Mouse (Mus musculus) forebrain, embryonic 16.5 days (tissue): ENCODE measurements around the gene Ints11. TPM values are rescaled to one million over a fixed set of nuclear protein-coding genes. Genes with fewer than 3 reads are reported as not detected.
A peak's percentile ranks its signal among the peaks of the same experiment; 100 is the strongest.

Experiments used
- ATAC-seq: fragments of 200-750 bp; cut with Nextera tagmentation; 2 replicates; pipeline ENCODE4 v1.8.0; 2017; ENCODE audit warnings: mild to moderate bottlenecking, moderate library complexity
- H3K27ac ChIP-seq: fragments of 300-500 bp; sonication (generic); 2 replicates; pipeline ENCODE4 v1.5.1; 2014; ENCODE audit warnings: low read length, control low read depth
- H3K27me3 ChIP-seq: fragments of 300-500 bp; sonication (generic); replicated peaks from 2 replicates; pipeline ENCODE4 v1.6.1; 2014; ENCODE audit warnings: low read length; ENCODE audit not compliant: control insufficient read depth, insufficient read depth
- H3K36me3 ChIP-seq: fragments of 300-500 bp; sonication (generic); 2 replicates; pipeline ENCODE4 v1.6.1; 2014; ENCODE audit not compliant: control insufficient read depth, insufficient read depth
- H3K4me1 ChIP-seq: fragments of 300-500 bp; sonication (generic); replicated peaks from 2 replicates; pipeline ENCODE4 v1.6.1; 2014; ENCODE audit warnings: low read length; ENCODE audit not compliant: control insufficient read depth, insufficient read depth
- H3K4me2 ChIP-seq: fragments of 300-500 bp; sonication (generic); 2 replicates; pipeline ENCODE4 v1.6.1; 2014; ENCODE audit warnings: mild to moderate bottlenecking, low read length, control low read depth
- H3K4me3 ChIP-seq: fragments of 300-500 bp; sonication (generic); replicated peaks from 2 replicates; pipeline ENCODE4 v1.5.1; 2014; ENCODE audit warnings: mild to moderate bottlenecking, low read length, control low read depth
- H3K9ac ChIP-seq: fragments of 300-500 bp; sonication (generic); replicated peaks from 2 replicates; pipeline ENCODE4 v1.6.1; 2014; ENCODE audit warnings: low read depth, low read length, control low read depth
- H3K9me3 ChIP-seq: fragments of 300-500 bp; sonication (generic); 2 replicates; pipeline ENCODE4 v1.6.1; 2016; ENCODE audit warnings: low read length; ENCODE audit not compliant: control insufficient read depth
- WGBS: fragments of 180-500 bp; shearing (Covaris S2); extraction: QIAGEN DNeasy Blood & Tissue Kit; methylation state at CpG from one replicate; pipeline ENCODE4 v1.1.7; 2014; 5-methylcytosine and 5-hydroxymethylcytosine counted together
- polyA plus RNA-seq: library from polyadenylated mRNA; unstranded; fragments of >200 nt; fragmentation: Nextera tagmentation; extraction: Ambion mirVana; gene quantifications from 2 replicates; pipeline ENCODE4 v1.2.1, GENCODE M21; 2015

The Ints11 gene
- polyA plus RNA-seq, 1 experiment from 2014 or later, result 100 TPM

DNA sequence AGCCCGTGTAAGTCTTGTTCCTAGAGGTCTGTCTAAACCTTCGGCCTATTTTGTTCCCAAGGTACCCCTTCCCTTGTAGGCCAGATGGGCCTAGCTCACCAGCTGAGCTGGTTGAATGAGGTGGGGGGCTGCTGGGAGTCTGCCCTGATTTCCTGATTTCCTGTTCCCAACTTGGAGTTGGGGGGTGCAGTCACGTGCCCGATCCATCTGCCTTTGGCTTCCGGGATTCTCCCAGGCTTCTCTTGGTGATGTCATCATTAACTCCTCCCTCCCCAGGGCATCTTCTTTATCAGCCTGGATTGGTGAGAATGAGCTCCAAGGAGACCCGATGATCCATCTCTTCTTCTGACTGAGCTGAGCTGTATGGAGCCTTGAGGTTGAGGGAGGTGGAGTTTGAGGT is 25.9 kb downstream of the Ints11 start:
- peak overlapping the region; percentile 98 for H3K4me2 ChIP-seq
- peak overlapping the region; percentile 98 for H3K4me3 ChIP-seq
- WGBS, result 27% methylated on average over 6 of the region's 6 CpGs
- H3K9me3 ChIP-seq, result no peaks in the 10 kb centered on the region
- peak overlapping the region; percentile 25; the same call in 1 of the 2 replicates for H3K27ac ChIP-seq
- peaks cover 41% of the 10 kb centered on the region for H3K4me1 ChIP-seq
- no peak for ATAC-seq
- H3K9ac ChIP-seq, result peak overlapping the region; percentile 35; the same call in 1 of the 2 replicates
- H3K27me3 ChIP-seq, result no peaks in the 10 kb centered on the region
- peaks cover 28% of the 10 kb centered on the region for H3K36me3 ChIP-seq

- no peak for ATAC-seq
- Histone ChIP-seq H3K27me3 (no peaks in the 10 kb centered on the region), H3K4me3 (no peak overlapping the region), H3K9ac (no peak overlapping the region), H3K36me3 (peaks cover 32% of the 10 kb centered on the region), H3K27ac (no peak overlapping the region), H3K9me3 (no peaks in the 10 kb centered on the region), H3K4me1 (peaks cover 34% of the 10 kb centered on the region), H3K4me2 (peak overlapping the region; percentile 98; the same call in 1 of the 2 replicates)
- 90% methylated on average over 4 of the region's 4 CpGs for WGBS
Observed at GRCm38 (mm10) chr4:155895826-155896225, 26.5 kb downstream of the Ints11 start.

- Histone ChIP-seq H3K27ac (no peak overlapping the region), H3K27me3 (no peaks in the 10 kb centered on the region), H3K9me3 (no peaks in the 10 kb centered on the region), H3K4me3 (no peak overlapping the region), H3K4me2 (no peak overlapping the region), H3K4me1 (peaks cover 32% of the 10 kb centered on the region), H3K9ac (no peak overlapping the region), H3K36me3 (peaks cover 38% of the 10 kb centered on the region)
- WGBS, result 97% methylated on average over 12 of the region's 12 CpGs
- no peak for ATAC-seq
Observed at GRCm38 (mm10) chr4:155896461-155896860, 27.1 kb downstream of the Ints11 start.

- Histone ChIP-seq H3K27ac (no peak overlapping the region), H3K4me3 (no peak overlapping the region), H3K36me3 (peaks cover 56% of the 10 kb centered on the region), H3K27me3 (no peaks in the 10 kb centered on the region), H3K4me2 (no peak overlapping the region), H3K9ac (no peak overlapping the region), H3K4me1 (peaks cover 26% of the 10 kb centered on the region), H3K9me3 (no peaks in the 10 kb centered on the region)
- ATAC-seq, result no peak
- 80% methylated on average over 2 of the region's 2 CpGs for WGBS
Observed at GRCm38 (mm10) chr4:155898318-155898717, 29.0 kb downstream of the Ints11 start.

DNA sequence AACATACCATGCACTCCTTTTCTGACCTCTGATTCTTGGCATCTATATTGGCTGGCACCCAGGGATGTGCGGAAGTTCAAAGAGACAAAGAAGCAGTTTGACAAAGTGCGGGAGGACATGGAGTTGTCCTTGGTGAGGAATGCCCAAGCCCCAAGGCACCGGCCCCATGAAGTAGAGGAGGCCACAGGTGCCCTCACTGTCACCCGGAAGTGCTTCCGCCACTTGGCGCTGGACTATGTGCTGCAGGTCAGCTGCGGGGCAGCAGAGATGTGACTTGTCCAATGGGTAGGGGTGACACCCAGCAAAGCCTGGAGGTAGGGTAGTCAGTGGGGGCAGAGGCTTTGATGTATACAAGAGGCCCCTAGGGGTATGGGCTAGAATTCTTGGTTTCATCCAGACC is 30.0 kb downstream of the Ints11 start:
- no peak overlapping the region for H3K4me3 ChIP-seq
- no peaks in the 10 kb centered on the region for H3K27me3 ChIP-seq
- H3K4me1 ChIP-seq, result peaks cover 15% of the 10 kb centered on the region
- H3K9ac ChIP-seq, result no peak overlapping the region
- H3K36me3 ChIP-seq, result peaks cover 66% of the 10 kb centered on the region
- 94% methylated on average over 7 of the region's 7 CpGs for WGBS
- no peaks in the 10 kb centered on the region for H3K9me3 ChIP-seq
- no peak overlapping the region for H3K27ac ChIP-seq
- no peak for ATAC-seq
- no peak overlapping the region for H3K4me2 ChIP-seq

DNA sequence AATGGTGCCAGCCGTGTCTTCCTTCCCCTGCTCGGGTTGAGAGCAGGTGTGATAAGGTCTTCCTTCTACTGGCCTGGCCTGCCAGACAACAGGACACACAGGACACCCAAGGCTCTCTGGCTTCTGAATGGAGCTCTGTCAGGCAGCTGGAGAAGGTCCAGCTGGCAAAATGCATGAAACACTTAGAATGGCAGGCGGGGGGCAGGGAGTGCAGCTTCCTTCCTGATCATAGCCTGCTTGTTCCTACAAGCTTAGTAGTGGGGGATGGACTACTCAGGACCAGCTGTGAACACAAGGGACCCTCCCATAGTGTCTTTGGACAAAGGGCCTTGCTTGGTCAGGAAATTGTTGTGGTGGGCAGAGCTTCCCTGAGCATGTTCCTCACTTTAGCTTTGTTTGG is 31.9 kb downstream of the Ints11 start:
- Histone ChIP-seq H3K4me1 (no peaks in the 10 kb centered on the region), H3K36me3 (peaks cover 79% of the 10 kb centered on the region), H3K9ac (no peak overlapping the region), H3K27ac (no peak overlapping the region), H3K27me3 (no peaks in the 10 kb centered on the region), H3K4me2 (no peak overlapping the region), H3K4me3 (no peak overlapping the region), H3K9me3 (no peaks in the 10 kb centered on the region)
- 63% methylated on average over 3 of the region's 3 CpGs for WGBS
- ATAC-seq, result no peak

- no peaks in the 10 kb centered on the region for H3K27me3 ChIP-seq
- peaks cover 68% of the 10 kb centered on the region for H3K36me3 ChIP-seq
- no peak for ATAC-seq
- no peak overlapping the region for H3K4me2 ChIP-seq
- H3K9me3 ChIP-seq, result no peaks in the 10 kb centered on the region
- H3K4me3 ChIP-seq, result no peak overlapping the region
- 97% methylated on average over 12 of the region's 13 CpGs for WGBS
- H3K27ac ChIP-seq, result no peak overlapping the region
- no peak overlapping the region for H3K9ac ChIP-seq
- H3K4me1 ChIP-seq, result no peaks in the 10 kb centered on the region
Observed at GRCm38 (mm10) chr4:155903246-155903645, 33.9 kb downstream of the Ints11 start.

DNA sequence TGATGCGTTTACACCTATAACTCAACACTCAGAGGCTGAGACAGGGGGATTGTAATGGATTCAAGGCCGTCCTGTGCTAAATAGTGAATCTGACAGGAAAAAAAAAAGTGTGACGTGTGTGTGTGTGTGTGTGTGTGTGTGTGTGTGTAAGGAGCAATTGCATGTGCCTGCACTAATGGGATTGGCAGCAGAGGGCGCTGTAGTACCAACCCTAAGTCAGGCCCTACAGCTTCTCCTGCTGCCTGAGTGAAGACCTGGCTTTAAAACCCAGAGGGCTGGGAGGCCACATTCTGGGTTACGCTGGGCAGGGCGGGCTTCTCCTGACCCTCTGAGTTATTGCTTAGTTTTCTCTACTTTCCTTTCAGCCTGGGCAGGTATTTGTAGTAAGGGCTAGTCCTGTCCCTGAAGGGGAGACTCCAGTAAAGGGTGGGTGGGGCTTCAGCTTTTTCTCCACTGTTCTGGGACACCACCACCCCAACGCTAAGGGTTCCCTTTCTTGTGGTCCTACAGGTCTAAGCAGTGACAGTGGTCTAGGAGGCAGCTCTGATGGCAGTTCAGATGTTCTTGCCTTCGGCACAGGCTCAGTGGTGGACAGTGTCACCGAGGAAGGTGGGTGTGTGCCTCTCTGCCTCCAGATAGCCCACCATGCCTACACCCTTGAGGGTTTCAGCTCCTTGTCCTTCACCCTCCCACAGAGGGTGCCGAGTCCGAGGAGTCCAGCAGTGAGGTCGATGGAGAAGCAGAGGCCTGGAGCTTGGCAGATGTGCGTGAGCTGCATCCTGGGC is 35.2 kb downstream of the Ints11 start:
- Histone ChIP-seq H3K36me3 (peaks cover 57% of the 10 kb centered on the region), H3K9me3 (no peaks in the 10 kb centered on the region), H3K27ac (no peak overlapping the region), H3K9ac (no peak overlapping the region), H3K4me3 (no peak overlapping the region), H3K4me2 (no peak overlapping the region), H3K4me1 (no peaks in the 10 kb centered on the region), H3K27me3 (no peaks in the 10 kb centered on the region)
- ATAC-seq, result no peak
- WGBS, result 93% methylated on average over 13 of the region's 13 CpGs

GRCm38 (mm10) chr4:155905634-155906033 is 36.3 kb downstream of the Ints11 start:
- no peak overlapping the region for H3K9ac ChIP-seq
- H3K4me1 ChIP-seq, result no peaks in the 10 kb centered on the region
- H3K27me3 ChIP-seq, result no peaks in the 10 kb centered on the region
- H3K36me3 ChIP-seq, result peaks cover 49% of the 10 kb centered on the region
- no peak overlapping the region for H3K27ac ChIP-seq
- no peak overlapping the region for H3K4me3 ChIP-seq
- no peak overlapping the region for H3K4me2 ChIP-seq
- no peak for ATAC-seq
- WGBS, result 84% methylated on average over 13 of the region's 13 CpGs
- no peaks in the 10 kb centered on the region for H3K9me3 ChIP-seq
